Mouse (Mus musculus) thymus, adult 2 months (tissue): Measurements from ENCODE around the gene Lyrm4. TPM values are rescaled to one million over a fixed set of nuclear protein-coding genes. Genes with fewer than 3 reads are reported as not detected.

Experiments
- DNase-seq: peaks from one replicate; pipeline ENCODE4 v3.0.0; 2021
- H3K27ac ChIP-seq: fragments of 200-500 bp; 2 replicates; pipeline ENCODE4 v1.5.1; 2012; ENCODE audit warnings: low read length, control low read depth; ENCODE audit not compliant: control insufficient read depth, insufficient read depth
- H3K27me3 ChIP-seq: fragments of 200-500 bp; 2 replicates; pipeline ENCODE4 v1.6.1; 2012; ENCODE audit warnings: mild to moderate bottlenecking, low read length, moderate library complexity, mixed read lengths; ENCODE audit not compliant: control insufficient read depth, insufficient read depth
- H3K36me3 ChIP-seq: fragments of 200-500 bp; 2 replicates; pipeline ENCODE4 v1.6.1; 2012; ENCODE audit warnings: mild to moderate bottlenecking, low read length, moderate library complexity; ENCODE audit not compliant: control insufficient read depth, insufficient read depth
- H3K4me1 ChIP-seq: fragments of 200-500 bp; replicated peaks from 2 replicates; pipeline ENCODE4 v1.6.1; 2012; ENCODE audit warnings: low read length; ENCODE audit not compliant: control insufficient read depth, insufficient read depth
- H3K4me3 ChIP-seq: fragments of 200-500 bp; 2 replicates; pipeline ENCODE4 v1.5.1; 2012; ENCODE audit warnings: mild to moderate bottlenecking, low read length, control low read depth, moderate library complexity; ENCODE audit not compliant: control insufficient read depth, insufficient read depth
- CTCF ChIP-seq: fragments of 200-500 bp; IDR thresholded peaks from 2 replicates; pipeline ENCODE4 v1.5.1; 2012; ENCODE audit warnings: mild to moderate bottlenecking, control low read depth, low read length, moderate library complexity, borderline replicate concordance; ENCODE audit not compliant: control insufficient read depth, poor library complexity, insufficient read depth; ENCODE audit errors: extremely low read depth
- POLR2A ChIP-seq: fragments of 200-500 bp; IDR thresholded peaks from 2 replicates; pipeline ENCODE4 v1.6.1; 2012; ENCODE audit warnings: mild to moderate bottlenecking, low read length, control low read depth, moderate library complexity; ENCODE audit not compliant: control insufficient read depth, poor library complexity, insufficient read depth; ENCODE audit errors: extremely low read depth
- WGBS: fragments of 180-500 bp; shearing (Covaris S2); methylation state at CpG from one replicate; pipeline ENCODE4 v1.1.7; 2018; 5-methylcytosine and 5-hydroxymethylcytosine counted together
- polyA plus RNA-seq: library from polyadenylated mRNA; depleted of rRNA; stranded (reverse); fragments of >200 nt; gene quantifications from 2 replicates; pipeline ENCODE4 v1.2.3, GENCODE M21; 2012

Lyrm4 gene
- polyA plus RNA-seq, 1 experiment: 4.3 TPM

GRCm38 (mm10) chr13:36105591-36105990 lies 11.7 kb downstream of the Lyrm4 start:
- no peak overlapping the region for H3K4me3 ChIP-seq
- H3K27ac ChIP-seq: no peak overlapping the region
- 94% methylated on average over 6 of the region's 6 CpGs for WGBS
- DNase-seq: no peak
- no peaks in the 10 kb centered on the region for H3K4me1 ChIP-seq
- TF ChIP-seq POLR2A: no peak
- TF ChIP-seq CTCF: no peak
- H3K36me3 ChIP-seq: no peaks in the 10 kb centered on the region
- no peaks in the 10 kb centered on the region for H3K27me3 ChIP-seq

GRCm38 (mm10) chr13:36096684-36097383 lies 20.5 kb downstream of the Lyrm4 start:
- Histone ChIP-seq H3K27me3 (no peaks in the 10 kb centered on the region), H3K27ac (no peak overlapping the region)
- 94% methylated on average over 5 of the region's 5 CpGs for WGBS

GRCm38 (mm10) chr13:36088168-36088567 lies 29.2 kb downstream of the Lyrm4 start:
- Histone ChIP-seq H3K4me1 (no peaks in the 10 kb centered on the region), H3K27ac (no peak overlapping the region), H3K4me3 (no peak overlapping the region), H3K36me3 (no peaks in the 10 kb centered on the region), H3K27me3 (no peaks in the 10 kb centered on the region)
- no peak for DNase-seq
- no peak for TF ChIP-seq CTCF
- TF ChIP-seq POLR2A: no peak
- 24% methylated on average over 4 of the region's 4 CpGs for WGBS

More at GRCm38 (mm10) chr13:36096684-36097383, 20.5 kb downstream of the Lyrm4 start:
- Histone ChIP-seq H3K4me1 (no peaks in the 10 kb centered on the region), H3K4me3 (no peak overlapping the region), H3K36me3 (no peaks in the 10 kb centered on the region)
- TF ChIP-seq POLR2A (no peak), CTCF (no peak)
- no peak for DNase-seq

- no peak for DNase-seq
- Histone ChIP-seq H3K27ac (no peak overlapping the region), H3K27me3 (no peaks in the 10 kb centered on the region), H3K4me1 (no peaks in the 10 kb centered on the region), H3K36me3 (no peaks in the 10 kb centered on the region), H3K4me3 (no peak overlapping the region)
- 98% methylated on average over 2 of the region's 2 CpGs for WGBS
- no peak for TF ChIP-seq POLR2A
- no peak for TF ChIP-seq CTCF
Measured at GRCm38 (mm10) chr13:36087427-36087826, 29.9 kb downstream of the Lyrm4 start.

- TF ChIP-seq CTCF: no peak
- TF ChIP-seq POLR2A: no peak
- no peaks in the 10 kb centered on the region for H3K27me3 ChIP-seq
Measured at GRCm38 (mm10) chr13:36086608-36087391, 30.5 kb downstream of the Lyrm4 start.

GRCm38 (mm10) chr13:36085971-36086370 lies 31.4 kb downstream of the Lyrm4 start:
- no peak overlapping the region for H3K27ac ChIP-seq
- no peak for DNase-seq
- TF ChIP-seq POLR2A: no peak
- no peak for TF ChIP-seq CTCF

More at GRCm38 (mm10) chr13:36086608-36087391, 30.5 kb downstream of the Lyrm4 start:
- no peaks in the 10 kb centered on the region for H3K36me3 ChIP-seq
- no peaks in the 10 kb centered on the region for H3K4me1 ChIP-seq
- H3K4me3 ChIP-seq: no peak overlapping the region
- no peak overlapping the region for H3K27ac ChIP-seq
- no peak for DNase-seq
- WGBS: 96% methylated on average over 5 of the region's 5 CpGs

More at GRCm38 (mm10) chr13:36085971-36086370, 31.4 kb downstream of the Lyrm4 start:
- no peaks in the 10 kb centered on the region for H3K36me3 ChIP-seq
- H3K4me3 ChIP-seq: no peak overlapping the region
- no peaks in the 10 kb centered on the region for H3K27me3 ChIP-seq
- H3K4me1 ChIP-seq: no peaks in the 10 kb centered on the region
- WGBS: 97% methylated on average over 3 of the region's 3 CpGs
